Mouse (Mus musculus): ENCODE measurements around the gene Prss57. TPM values are rescaled to one million over a fixed set of nuclear protein-coding genes. Genes with fewer than 3 reads are reported as not detected.
A peak's percentile ranks its signal among the peaks of the same experiment; 100 is the strongest.
"Not testable (repeated sequence)": the region's sequence is repeated elsewhere in the genome, so short reads cannot be mapped to it uniquely, and the experiment has no call there.

Gene Prss57
- polyA plus RNA-seq, 1 experiment: not detected

GRCm38 (mm10) chr10:79764234-79764633 lies 26.5 kb downstream of the Prss57 start:
- Histone ChIP-seq H3K4me1 (ENCODE audit: control insufficient read depth, insufficient read depth, low read length) (peaks cover 31% of the 10 kb centered on the region), H3K4me3 (ENCODE audit: insufficient read depth, low read length) (no peak overlapping the region), H3K27ac (ENCODE audit: insufficient read depth, low read depth, low read length) (no peak overlapping the region)
- TF ChIP-seq POLR2A (IDR thresholded peaks at IDR 0.05; ENCODE audit: borderline replicate concordance, low read depth, low read length) (no peak), CTCF (IDR thresholded peaks at IDR 0.05; ENCODE audit: low read depth, low read length) (no peak)

- Histone ChIP-seq H3K27ac (ENCODE audit: insufficient read depth, low read depth, low read length) (no peak overlapping the region), H3K4me3 (ENCODE audit: insufficient read depth, low read length) (no peak overlapping the region), H3K4me1 (ENCODE audit: control insufficient read depth, insufficient read depth, low read length) (peaks cover 29% of the 10 kb centered on the region)
- TF ChIP-seq CTCF (IDR thresholded peaks at IDR 0.05; ENCODE audit: low read depth, low read length) (no peak), POLR2A (IDR thresholded peaks at IDR 0.05; ENCODE audit: borderline replicate concordance, low read depth, low read length) (no peak)
Measured at GRCm38 (mm10) chr10:79762875-79763274, 27.9 kb downstream of the Prss57 start.

- TF ChIP-seq POLR2A (IDR thresholded peaks at IDR 0.05; ENCODE audit: borderline replicate concordance, low read depth, low read length) (no peak), CTCF (IDR thresholded peaks at IDR 0.05; ENCODE audit: low read depth, low read length) (no peak)
- Histone ChIP-seq H3K27ac (ENCODE audit: insufficient read depth, low read depth, low read length) (no peak overlapping the region), H3K4me1 (ENCODE audit: control insufficient read depth, insufficient read depth, low read length) (peaks cover 27% of the 10 kb centered on the region), H3K4me3 (ENCODE audit: insufficient read depth, low read length) (no peak overlapping the region)
Measured at GRCm38 (mm10) chr10:79760603-79761143, 30.1 kb downstream of the Prss57 start.

- H3K4me1 ChIP-seq (ENCODE audit: control insufficient read depth, insufficient read depth, low read length): peaks cover 18% of the 10 kb centered on the region
- H3K27ac ChIP-seq (ENCODE audit: insufficient read depth, low read depth, low read length); H3K4me3 ChIP-seq (ENCODE audit: insufficient read depth, low read length): not testable (repeated sequence)
Measured at GRCm38 (mm10) chr10:79759675-79760074, 31.1 kb downstream of the Prss57 start.

- H3K27ac ChIP-seq (ENCODE audit: insufficient read depth, low read depth, low read length): no peak overlapping the region
- TF ChIP-seq CTCF (IDR thresholded peaks at IDR 0.05; ENCODE audit: low read depth, low read length): no peak
- no peak for TF ChIP-seq POLR2A (IDR thresholded peaks at IDR 0.05; ENCODE audit: borderline replicate concordance, low read depth, low read length)
- H3K4me1 ChIP-seq (ENCODE audit: control insufficient read depth, insufficient read depth, low read length): no peaks in the 10 kb centered on the region
- no peak overlapping the region for H3K4me3 ChIP-seq (ENCODE audit: insufficient read depth, low read length)
Measured at GRCm38 (mm10) chr10:79756660-79757059, 34.1 kb downstream of the Prss57 start.

GRCm38 (mm10) chr10:79755854-79756253 lies 34.9 kb downstream of the Prss57 start:
- Histone ChIP-seq H3K4me1 (ENCODE audit: control insufficient read depth, insufficient read depth, low read length) (no peaks in the 10 kb centered on the region), H3K27ac (ENCODE audit: insufficient read depth, low read depth, low read length) (no peak overlapping the region), H3K4me3 (ENCODE audit: insufficient read depth, low read length) (no peak overlapping the region)
- TF ChIP-seq CTCF (IDR thresholded peaks at IDR 0.05; ENCODE audit: low read depth, low read length) (no peak), POLR2A (IDR thresholded peaks at IDR 0.05; ENCODE audit: borderline replicate concordance, low read depth, low read length) (no peak)

- H3K27ac ChIP-seq (ENCODE audit: insufficient read depth, low read depth, low read length): no peak within 1 kb of the TSS
- no peaks in the 10 kb centered on the region for H3K4me1 ChIP-seq (ENCODE audit: control insufficient read depth, insufficient read depth, low read length)
- TF ChIP-seq CTCF (IDR thresholded peaks at IDR 0.05; ENCODE audit: low read depth, low read length): no peak
- no peak within 1 kb of the TSS for H3K4me3 ChIP-seq (ENCODE audit: insufficient read depth, low read length)
Measured at GRCm38 (mm10) chr10:79754856-79755516, 35.8 kb downstream of the Prss57 start, which contains the start of gene Fgf22. Fgf22 (plus strand) TSS chr10:79755076.

GRCm38 (mm10) chr10:79748496-79748895 lies 42.3 kb downstream of the Prss57 start:
- Histone ChIP-seq H3K4me1 (ENCODE audit: control insufficient read depth, insufficient read depth, low read length) (peaks cover 12% of the 10 kb centered on the region), H3K27ac (ENCODE audit: insufficient read depth, low read depth, low read length) (no peak overlapping the region), H3K4me3 (ENCODE audit: insufficient read depth, low read length) (no peak overlapping the region)
- TF ChIP-seq CTCF (IDR thresholded peaks at IDR 0.05; ENCODE audit: low read depth, low read length) (no peak), POLR2A (IDR thresholded peaks at IDR 0.05; ENCODE audit: borderline replicate concordance, low read depth, low read length) (no peak)

GRCm38 (mm10) chr10:79746774-79747151 lies 44.0 kb downstream of the Prss57 start:
- TF ChIP-seq CTCF (IDR thresholded peaks at IDR 0.05; ENCODE audit: low read depth, low read length) (no peak), POLR2A (IDR thresholded peaks at IDR 0.05; ENCODE audit: borderline replicate concordance, low read depth, low read length) (no peak)
- Histone ChIP-seq H3K4me1 (ENCODE audit: control insufficient read depth, insufficient read depth, low read length) (peaks cover 12% of the 10 kb centered on the region), H3K27ac (ENCODE audit: insufficient read depth, low read depth, low read length) (no peak overlapping the region), H3K4me3 (ENCODE audit: insufficient read depth, low read length) (peak overlapping the region; percentile 28)

GRCm38 (mm10) chr10:79745898-79746773 lies 44.6 kb downstream of the Prss57 start, which contains the start of gene Polrmt:
Polrmt (minus strand) TSS chr10:79746581.
- peaks cover 12% of the 10 kb centered on the region for H3K4me1 ChIP-seq (ENCODE audit: control insufficient read depth, insufficient read depth, low read length)
- TF ChIP-seq POLR2A (IDR thresholded peaks at IDR 0.05; ENCODE audit: borderline replicate concordance, low read depth, low read length) (peak; percentile 16; the same call in 1 of the 2 replicates), CTCF (IDR thresholded peaks at IDR 0.05; ENCODE audit: low read depth, low read length) (no peak)
- H3K4me3 ChIP-seq (ENCODE audit: insufficient read depth, low read length): peak within 1 kb of the TSS; percentile 90
- peak within 1 kb of the TSS; percentile 33 for H3K27ac ChIP-seq (ENCODE audit: insufficient read depth, low read depth, low read length)

Measured in bone marrow macrophage, adult 2 months (primary cell).